Mouse (Mus musculus) megakaryocyte progenitor cell, adult 5-6 weeks (primary cell): Measurements from ENCODE around the gene Ube2l3. TPM values are rescaled to one million over a fixed set of nuclear protein-coding genes. Genes with fewer than 3 reads are reported as not detected.

Experiments used
- total RNA-seq, 2 experiments: library from RNA; stranded (forward) in 1 of 2; stranded (reverse) in 1 of 2; fragments of 157-497, 149-512 nt in 1 of 2; fragments of 200-1000 nt in 1 of 2; gene quantifications; 2 replicates each; pipeline versions ENCODE4 v1.2.3 to v1.2.4; 2015 to 2017

Gene Ube2l3
- total RNA-seq, 2 experiments from 2014 or later, result 107 to 312 TPM

Other genes with a start within 250 kb of the Ube2l3 start
- 144 TPM in 2 replicates for gene Mapk1, start 219.3 kb downstream of the Ube2l3 start, total RNA-seq (2015)
- 136 and 152 TPM in 2 replicates for gene Mapk1, start 219.3 kb downstream of the Ube2l3 start, total RNA-seq (2017)
- gene Ypel1, start 133.0 kb downstream of the Ube2l3 start, total RNA-seq (2015), result 0.49 and 3.5 TPM in 2 replicates
- gene Ypel1, start 133.0 kb downstream of the Ube2l3 start, total RNA-seq (2017), result 0.54 and 2.4 TPM in 2 replicates
- 63.6 and 73.0 TPM in 2 replicates for gene Ppil2, start 91.4 kb downstream of the Ube2l3 start, total RNA-seq (2015)
- 86.8 and 99.8 TPM in 2 replicates for gene Ppil2, start 91.4 kb downstream of the Ube2l3 start, total RNA-seq (2017)
- gene 2610318N02Rik, start 77.5 kb downstream of the Ube2l3 start, total RNA-seq (2015), result 37.9 and 38.9 TPM in 2 replicates
- 22.4 and 25.9 TPM in 2 replicates for gene 2610318N02Rik, start 77.5 kb downstream of the Ube2l3 start, total RNA-seq (2017)
- 197 and 208 TPM in 2 replicates for gene Sdf2l1, start 70.3 kb downstream of the Ube2l3 start, total RNA-seq (2015)
- gene Sdf2l1, start 70.3 kb downstream of the Ube2l3 start, total RNA-seq (2017), result 162 and 222 TPM in 2 replicates
- gene Ydjc, start 58.0 kb downstream of the Ube2l3 start, total RNA-seq (2015), result 25.7 TPM in 2 replicates
- gene Ydjc, start 58.0 kb downstream of the Ube2l3 start, total RNA-seq (2017), result 23.5 and 24.4 TPM in 2 replicates
- 2.2 and 4.8 TPM in 2 replicates for gene Ccdc116, start 55.4 kb downstream of the Ube2l3 start, total RNA-seq (2015)
- 2.0 and 8.1 TPM in 2 replicates for gene Ccdc116, start 55.4 kb downstream of the Ube2l3 start, total RNA-seq (2017)
- gene Rimbp3, start 6.0 kb upstream of the Ube2l3 start, total RNA-seq (2015), result 0.69 and 0.95 TPM in 2 replicates
- 0.58 and 1.3 TPM in 2 replicates for gene Rimbp3, start 6.0 kb upstream of the Ube2l3 start, total RNA-seq (2017)
- gene Hic2, start 30.9 kb upstream of the Ube2l3 start, total RNA-seq (2015), result 1.8 and 1.9 TPM in 2 replicates
- 2.1 and 2.3 TPM in 2 replicates for gene Hic2, start 30.9 kb upstream of the Ube2l3 start, total RNA-seq (2017)
- gene Tmem191c, start 73.4 kb upstream of the Ube2l3 start, total RNA-seq (2015), result 4.2 and 5.2 TPM in 2 replicates
- 5.5 and 8.8 TPM in 2 replicates for gene Tmem191c, start 73.4 kb upstream of the Ube2l3 start, total RNA-seq (2017)
- not detected in 2 replicates for gene Serpind1, start 128.7 kb upstream of the Ube2l3 start, total RNA-seq (2015)
- gene Serpind1, start 128.7 kb upstream of the Ube2l3 start, total RNA-seq (2017), result not detected in 2 replicates
- gene Snap29, start 203.3 kb upstream of the Ube2l3 start, total RNA-seq (2015), result 16.5 and 18.5 TPM in 2 replicates
- 17.9 and 18.0 TPM in 2 replicates for gene Snap29, start 203.3 kb upstream of the Ube2l3 start, total RNA-seq (2017)
- gene Pi4ka, start 203.7 kb upstream of the Ube2l3 start, total RNA-seq (2015), result 55.4 and 58.1 TPM in 2 replicates
- gene Pi4ka, start 203.7 kb upstream of the Ube2l3 start, total RNA-seq (2017), result 28.1 and 39.4 TPM in 2 replicates
- gene Crkl, start 249.3 kb upstream of the Ube2l3 start, total RNA-seq (2015), result 24.6 and 25.9 TPM in 2 replicates
- 17.8 and 18.5 TPM in 2 replicates for gene Crkl, start 249.3 kb upstream of the Ube2l3 start, total RNA-seq (2017)